Mouse (Mus musculus): Measurements from ENCODE around the gene Kbtbd2. TPM values are rescaled to one million over a fixed set of nuclear protein-coding genes. Genes with fewer than 3 reads are reported as not detected.

Kbtbd2 gene
- total and polyA plus RNA-seq, 3 experiments, result 9.3 to 34.2 (median 11.0) TPM

- H3K27me3 ChIP-seq (replicated peaks), result no peaks in the 10 kb centered on the region
- no peak overlapping the region for H3K4me2 ChIP-seq (ENCODE audit: insufficient read depth, low read depth, poor library complexity, severe bottlenecking)
- no peak overlapping the region for H3K27ac ChIP-seq (ENCODE audit: insufficient read depth, low read depth)
- peaks cover 86% of the 10 kb centered on the region for H3K79me2 ChIP-seq (replicated peaks; ENCODE audit: control insufficient read depth, extremely low read depth, insufficient read depth, poor library complexity, severe bottlenecking)
- no peak for TF ChIP-seq USF1 (IDR thresholded peaks at IDR 0.05; ENCODE audit: low read depth, low read length)
- TF ChIP-seq ZKSCAN1 (IDR thresholded peaks at IDR 0.05; ENCODE audit: borderline replicate concordance, low read depth, low read length), result no peak
- no peak for TF ChIP-seq USF2 (conservative IDR thresholded peaks at IDR 0.05; ENCODE audit: low read depth, low read length)
- TF ChIP-seq ETS1 (conservative IDR thresholded peaks at IDR 0.05; ENCODE audit: low read depth, low read length), result no peak
- TF ChIP-seq MAX (IDR thresholded peaks at IDR 0.05; ENCODE audit: low read length), result no peak
- TF ChIP-seq GABPA (IDR thresholded peaks at IDR 0.05; ENCODE audit: insufficient replicate concordance, low read depth, low read length), result no peak
- no peak for TF ChIP-seq PAX5 (IDR thresholded peaks at IDR 0.05; ENCODE audit: low read length)
- TF ChIP-seq MEF2A (IDR thresholded peaks at IDR 0.05; ENCODE audit: borderline replicate concordance, low read depth, low read length), result no peak
- no peak for TF ChIP-seq MXI1 (IDR thresholded peaks at IDR 0.05; ENCODE audit: low read depth, low read length)
- no peak for TF ChIP-seq CHD2 (IDR thresholded peaks at IDR 0.05; ENCODE audit: low read length)
- TF ChIP-seq EP300 (IDR thresholded peaks at IDR 0.05; ENCODE audit: low read length), result no peak
- no peak for TF ChIP-seq ELF1 (IDR thresholded peaks at IDR 0.05; ENCODE audit: low read depth, low read length)
- TF ChIP-seq SIN3A (IDR thresholded peaks at IDR 0.05; ENCODE audit: low read length), result no peak
- TF ChIP-seq BHLHE40 (IDR thresholded peaks at IDR 0.05; ENCODE audit: low read depth, low read length), result no peak
- TF ChIP-seq CHD1 (IDR thresholded peaks at IDR 0.05; ENCODE audit: low read depth, low read length), result no peak
- no peak for TF ChIP-seq MAFK (IDR thresholded peaks at IDR 0.05; ENCODE audit: insufficient replicate concordance, low read length)
- TF ChIP-seq JUN (IDR thresholded peaks at IDR 0.05; ENCODE audit: insufficient read depth, low read depth, low read length), result no peak
- in situ Hi-C loops (cut with MboI; ENCODE audit: low pct_ligation_motif_present, low pct_unique_long_range_greater_than_20kb, low sequenced_read_pairs) (no loop called here), dilution Hi-C loops (cut with MboI; ENCODE audit: extremely low pct_ligation_motif_present, extremely low pct_unique_long_range_greater_than_20kb, low sequenced_read_pairs) (no loop called here)
- peaks cover 17 to 62% of the 10 kb centered on the region in 2 experiments for H3K36me3 ChIP-seq (replicated peaks in 1 of 2; ENCODE audit: control insufficient read depth in 1 of 2, insufficient read depth in 1 of 2, low read length in 1 of 2)
- H3K9me3 ChIP-seq (replicated peaks; ENCODE audit: low read length), result no peaks in the 10 kb centered on the region
- H3K4me3 ChIP-seq (replicated peaks in 1 of 3; ENCODE audit: low read depth in 2 of 3, low read length in 2 of 3, poor library complexity in 1 of 3), result no peak overlapping the region
- no peak overlapping the region for H3K9ac ChIP-seq (ENCODE audit: insufficient read depth, low read depth)
- H3K4me1 ChIP-seq (ENCODE audit: control insufficient read depth in 1 of 2, insufficient read depth in 2 of 2), result peaks cover 3 to 41% of the 10 kb centered on the region in 2 experiments; a peak in 3 of 4 replicates
- DNase-seq (ENCODE audit: extremely low read depth), result no peak
These were observed 8.3 kb downstream of the Kbtbd2 start for GRCm38 (mm10) chr6:56789336-56789735.

DNA sequence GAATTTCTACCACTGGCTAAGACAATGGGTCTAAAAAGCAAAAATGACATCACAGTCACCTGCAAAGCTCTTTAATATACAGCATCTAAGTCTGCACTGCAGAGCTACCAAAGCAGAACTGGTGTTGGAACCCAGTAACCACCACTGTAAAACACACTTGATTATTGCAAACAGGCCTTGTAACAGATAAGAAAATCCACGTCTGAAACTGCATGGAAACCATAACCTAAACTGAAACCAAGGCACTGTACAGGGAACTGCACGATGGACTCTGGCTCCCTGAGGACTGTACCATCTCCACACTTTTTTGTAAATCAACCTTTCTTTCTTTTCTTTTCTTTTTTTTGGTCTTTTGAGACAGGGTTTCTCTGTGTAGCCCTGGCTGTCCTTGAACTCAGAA, 9.9 kb downstream of the Kbtbd2 start:
- Histone ChIP-seq H3K4me1 (ENCODE audit: control insufficient read depth in 1 of 2, insufficient read depth in 2 of 2) (peaks cover 3 to 27% of the 10 kb centered on the region in 2 experiments; a peak in 3 of 4 replicates), H3K36me3 (replicated peaks in 1 of 2; ENCODE audit: control insufficient read depth in 1 of 2, insufficient read depth in 1 of 2, low read length in 1 of 2) (peaks cover 25 to 68% of the 10 kb centered on the region in 2 experiments), H3K27ac (ENCODE audit: insufficient read depth, low read depth) (no peak overlapping the region), H3K9ac (ENCODE audit: insufficient read depth, low read depth) (no peak overlapping the region), H3K4me2 (ENCODE audit: insufficient read depth, low read depth, poor library complexity, severe bottlenecking) (no peak overlapping the region), H3K27me3 (replicated peaks) (no peaks in the 10 kb centered on the region), H3K79me2 (replicated peaks; ENCODE audit: control insufficient read depth, extremely low read depth, insufficient read depth, poor library complexity, severe bottlenecking) (peaks cover 83% of the 10 kb centered on the region), H3K9me3 (replicated peaks; ENCODE audit: low read length) (no peaks in the 10 kb centered on the region), H3K4me3 (replicated peaks in 1 of 3; ENCODE audit: low read depth in 2 of 3, low read length in 2 of 3, poor library complexity in 1 of 3) (no peak overlapping the region)
- DNase-seq (ENCODE audit: extremely low read depth), result no peak
- no peak for TF ChIP-seq IRF4 (IDR thresholded peaks at IDR 0.05; ENCODE audit: low read depth, low read length)
- no peak for TF ChIP-seq MAZ (IDR thresholded peaks at IDR 0.05; ENCODE audit: low read depth, low read length)
- TF ChIP-seq MAX (IDR thresholded peaks at IDR 0.05; ENCODE audit: low read length), result no peak
- TF ChIP-seq ZMIZ1 (IDR thresholded peaks at IDR 0.05; ENCODE audit: low read depth, low read length), result no peak
- TF ChIP-seq NELFE (IDR thresholded peaks at IDR 0.05; ENCODE audit: low read depth, low read length), result no peak
- dilution Hi-C loops (cut with MboI; ENCODE audit: extremely low pct_ligation_motif_present, extremely low pct_unique_long_range_greater_than_20kb, low sequenced_read_pairs), result no loop called here
- in situ Hi-C loops (cut with MboI; ENCODE audit: low pct_ligation_motif_present, low pct_unique_long_range_greater_than_20kb, low sequenced_read_pairs), result no loop called here

Measured in CH12.LX (cell line).